ENCODE assay signal across 24 mouse cellular contexts in the genomic region with DNA sequence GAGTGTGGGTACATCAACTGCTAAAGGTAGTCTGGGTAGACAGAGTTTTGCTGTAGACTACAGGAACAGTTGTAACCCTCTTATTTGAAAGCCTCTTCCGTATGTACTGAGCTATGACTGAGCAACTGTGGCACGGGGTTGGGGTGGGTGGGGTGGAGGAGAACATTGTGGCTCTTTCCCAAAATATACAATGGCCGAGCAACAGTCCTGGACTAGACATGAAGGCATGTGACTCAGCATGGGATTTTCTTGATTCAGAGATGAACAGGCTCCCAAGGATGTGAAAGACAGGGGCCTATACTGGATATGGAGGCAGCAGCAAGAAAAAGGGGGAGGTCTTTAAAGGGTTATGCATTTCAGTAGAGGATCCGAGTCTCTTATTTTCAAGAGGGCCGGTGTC. TPM values are rescaled to one million over a fixed set of nuclear protein-coding genes. Genes with fewer than 3 reads are reported as not detected.
"Had no signal": no experiment of that assay in that cellular context is flagged by ENCODE, and none has a peak within 500 bp of the region (broad histone marks: within the 10 kb centered on the region; RNA-seq: fewer than 3 reads in every experiment).

No protein-coding gene starts in this region.

- H3K9me3 ChIP-seq: lung, embryonic 15.5 days; megakaryocyte, embryonic 14.5 days; midbrain, embryonic 13.5 days; midbrain, embryonic 15.5 days; neural tube, embryonic 13.5 days; neural tube, embryonic 15.5 days; stomach, embryonic 15.5 days had no signal

- H3K27ac ChIP-seq: lung, embryonic 15.5 days; macrophage; midbrain, embryonic 13.5 days; midbrain, embryonic 15.5 days; neural tube, embryonic 13.5 days; neural tube, embryonic 15.5 days; stomach, embryonic 15.5 days; stomach, postnatal 0 days had no signal

- DNase-seq: liver, postnatal 0 days; lung, adult 2 months; lung, postnatal 14 days; lung, postnatal 36 days; retina, postnatal 1 day; right cerebral cortex, adult 18-20 months; right cerebral cortex, postnatal 14 days; thymus, adult 2 months; thymus, postnatal 25 days; thymus, postnatal 4 days had no signal

- H3K27me3 ChIP-seq: lung, embryonic 15.5 days; midbrain, embryonic 13.5 days; midbrain, embryonic 15.5 days; neural tube, embryonic 13.5 days; neural tube, embryonic 15.5 days; stomach, embryonic 15.5 days had no signal

- ATAC-seq: liver, postnatal 0 days; lung, postnatal 0 days; midbrain, embryonic 13.5 days; midbrain, embryonic 15.5 days had no signal

- H3K9ac ChIP-seq: liver, postnatal 0 days; lung, embryonic 15.5 days; midbrain, embryonic 13.5 days; midbrain, embryonic 15.5 days; neural tube, embryonic 13.5 days; neural tube, embryonic 15.5 days; stomach, embryonic 15.5 days had no signal

- H3K36me3 ChIP-seq: lung, embryonic 15.5 days; midbrain, embryonic 13.5 days; midbrain, embryonic 15.5 days; neural tube, embryonic 13.5 days; neural tube, embryonic 15.5 days; stomach, embryonic 15.5 days had no signal

- H3K4me2 ChIP-seq: lung, embryonic 15.5 days; midbrain, embryonic 11.5 days; midbrain, embryonic 13.5 days; midbrain, embryonic 15.5 days; neural tube, embryonic 13.5 days; neural tube, embryonic 15.5 days; stomach, embryonic 15.5 days had no signal

- H3K4me1 ChIP-seq: lung, embryonic 15.5 days; megakaryocyte, embryonic 14.5 days; midbrain, embryonic 13.5 days; midbrain, embryonic 15.5 days; neural tube, embryonic 13.5 days; neural tube, embryonic 15.5 days; stomach, embryonic 15.5 days had no signal

- H3K4me3 ChIP-seq: lung, embryonic 15.5 days; megakaryocyte, embryonic 14.5 days; midbrain, embryonic 13.5 days; midbrain, embryonic 15.5 days; neural tube, embryonic 13.5 days; neural tube, embryonic 15.5 days; stomach, embryonic 15.5 days had no signal

RNA-seq across cellular contexts. Expression of a gene that starts 6.4 kb away (rescaled TPM):
- total RNA-seq: monocyte, adult 5-6 weeks had no signal
- polyA plus RNA-seq: liver, postnatal 0 days; lung, adult 2 months; lung, embryonic 15.5 days; lung, postnatal 0 days; macrophage; midbrain, embryonic 11.5 days; midbrain, embryonic 13.5 days; neural tube, embryonic 11.5 days; neural tube, embryonic 13.5 days; spleen, adult 2 months; stomach, embryonic 15.5 days; thymus, adult 2 months had no signal
